Mouse (Mus musculus) CD4-positive helper T cell, adult 2 months (primary cell): ENCODE data around the gene 4930447C04Rik.

ENCODE experiments used
- DNase-seq: peaks from one replicate; pipeline ENCODE4 v3.0.0-alpha.2; 2012; ENCODE audit warnings: low read depth, missing footprints, low spot score

4930447C04Rik gene

GRCm38 (mm10) chr12:72940071-72940821, at the start of gene 4930447C04Rik:
4930447C04Rik (minus strand) TSS chr12:72940774.
- no peak for DNase-seq

GRCm38 (mm10) chr12:72983071-72983857, 42.7 kb upstream of the 4930447C04Rik start:
- no peak for DNase-seq

- no peak for DNase-seq
Measured at GRCm38 (mm10) chr12:72982616-72983015, 42.0 kb upstream of the 4930447C04Rik start.

- no peak for DNase-seq
Measured at GRCm38 (mm10) chr12:72979236-72979635, 38.7 kb upstream of the 4930447C04Rik start.

- no peak for DNase-seq
Measured at GRCm38 (mm10) chr12:72977851-72978250, 37.3 kb upstream of the 4930447C04Rik start.

GRCm38 (mm10) chr12:72976718-72977117, 36.1 kb upstream of the 4930447C04Rik start:
- DNase-seq, result peak; percentile 65

- DNase-seq, result no peak
Measured at GRCm38 (mm10) chr12:72976172-72976571, 35.6 kb upstream of the 4930447C04Rik start.

- DNase-seq, result peak; percentile 29
Measured at GRCm38 (mm10) chr12:72973161-72973560, 32.6 kb upstream of the 4930447C04Rik start.

GRCm38 (mm10) chr12:72970620-72971019, 30.0 kb upstream of the 4930447C04Rik start:
- no peak for DNase-seq

GRCm38 (mm10) chr12:72967541-72967940, 27.0 kb upstream of the 4930447C04Rik start:
- no peak for DNase-seq

- no peak for DNase-seq
Measured at GRCm38 (mm10) chr12:72962761-72963160, 22.2 kb upstream of the 4930447C04Rik start.

GRCm38 (mm10) chr12:72958446-72958845, 17.9 kb upstream of the 4930447C04Rik start:
- no peak for DNase-seq

GRCm38 (mm10) chr12:72957829-72958424, 17.4 kb upstream of the 4930447C04Rik start:
- DNase-seq, result no peak

GRCm38 (mm10) chr12:72954906-72955305, 14.3 kb upstream of the 4930447C04Rik start:
- DNase-seq, result no peak

- DNase-seq, result no peak
Measured at GRCm38 (mm10) chr12:72953858-72954257, 13.3 kb upstream of the 4930447C04Rik start.

- no peak for DNase-seq
Measured at GRCm38 (mm10) chr12:72953089-72953488, 12.5 kb upstream of the 4930447C04Rik start.

GRCm38 (mm10) chr12:72947335-72947734, 6.8 kb upstream of the 4930447C04Rik start:
- DNase-seq, result no peak

GRCm38 (mm10) chr12:72946805-72947204, 6.2 kb upstream of the 4930447C04Rik start:
- DNase-seq, result no peak

- DNase-seq, result no peak
Measured at GRCm38 (mm10) chr12:72946064-72946395, 5.5 kb upstream of the 4930447C04Rik start.

- DNase-seq, result peak; percentile 4
Measured at GRCm38 (mm10) chr12:72945301-72946063, 4.9 kb upstream of the 4930447C04Rik start.

- DNase-seq, result no peak
Measured at GRCm38 (mm10) chr12:72944411-72945225, 4.0 kb upstream of the 4930447C04Rik start.
